Mouse (Mus musculus) thymus, adult 2 months (tissue): Measurements from ENCODE around the gene Otog. TPM values are rescaled to one million over a fixed set of nuclear protein-coding genes. Genes with fewer than 3 reads are reported as not detected.

ENCODE experiments used
- DNase-seq: peaks from one replicate; pipeline ENCODE4 v3.0.0; 2021
- H3K27ac ChIP-seq: fragments of 200-500 bp; 2 replicates; pipeline ENCODE4 v1.5.1; 2012; ENCODE audit warnings: low read length, control low read depth; ENCODE audit not compliant: control insufficient read depth, insufficient read depth
- H3K27me3 ChIP-seq: fragments of 200-500 bp; 2 replicates; pipeline ENCODE4 v1.6.1; 2012; ENCODE audit warnings: mild to moderate bottlenecking, low read length, moderate library complexity, mixed read lengths; ENCODE audit not compliant: control insufficient read depth, insufficient read depth
- H3K36me3 ChIP-seq: fragments of 200-500 bp; 2 replicates; pipeline ENCODE4 v1.6.1; 2012; ENCODE audit warnings: mild to moderate bottlenecking, low read length, moderate library complexity; ENCODE audit not compliant: control insufficient read depth, insufficient read depth
- H3K4me1 ChIP-seq: fragments of 200-500 bp; replicated peaks from 2 replicates; pipeline ENCODE4 v1.6.1; 2012; ENCODE audit warnings: low read length; ENCODE audit not compliant: control insufficient read depth, insufficient read depth
- H3K4me3 ChIP-seq: fragments of 200-500 bp; 2 replicates; pipeline ENCODE4 v1.5.1; 2012; ENCODE audit warnings: mild to moderate bottlenecking, low read length, control low read depth, moderate library complexity; ENCODE audit not compliant: control insufficient read depth, insufficient read depth
- CTCF ChIP-seq: fragments of 200-500 bp; IDR thresholded peaks from 2 replicates; pipeline ENCODE4 v1.5.1; 2012; ENCODE audit warnings: mild to moderate bottlenecking, control low read depth, low read length, moderate library complexity, borderline replicate concordance; ENCODE audit not compliant: control insufficient read depth, poor library complexity, insufficient read depth; ENCODE audit errors: extremely low read depth
- POLR2A ChIP-seq: fragments of 200-500 bp; IDR thresholded peaks from 2 replicates; pipeline ENCODE4 v1.6.1; 2012; ENCODE audit warnings: mild to moderate bottlenecking, low read length, control low read depth, moderate library complexity; ENCODE audit not compliant: control insufficient read depth, poor library complexity, insufficient read depth; ENCODE audit errors: extremely low read depth
- WGBS: fragments of 180-500 bp; shearing (Covaris S2); methylation state at CpG from one replicate; pipeline ENCODE4 v1.1.7; 2018; 5-methylcytosine and 5-hydroxymethylcytosine counted together
- polyA plus RNA-seq: library from polyadenylated mRNA; depleted of rRNA; stranded (reverse); fragments of >200 nt; gene quantifications from 2 replicates; pipeline ENCODE4 v1.2.3, GENCODE M21; 2012

The Otog gene
- polyA plus RNA-seq, 1 experiment, result 0.43 TPM

- Histone ChIP-seq H3K4me1 (no peaks in the 10 kb centered on the region), H3K4me3 (no peak overlapping the region), H3K27ac (no peak overlapping the region), H3K36me3 (no peaks in the 10 kb centered on the region), H3K27me3 (no peaks in the 10 kb centered on the region)
- TF ChIP-seq CTCF (no peak), POLR2A (no peak)
- DNase-seq, result no peak
- 81% methylated on average over 12 of the region's 12 CpGs for WGBS
Measured at GRCm38 (mm10) chr7:46301031-46301632, 60.3 kb downstream of the Otog start.

- no peak overlapping the region for H3K4me3 ChIP-seq
- H3K27me3 ChIP-seq, result no peaks in the 10 kb centered on the region
- no peaks in the 10 kb centered on the region for H3K36me3 ChIP-seq
- no peak overlapping the region for H3K27ac ChIP-seq
- 72% methylated on average over 6 of the region's 6 CpGs for WGBS
- TF ChIP-seq POLR2A (no peak), CTCF (no peak)
- H3K4me1 ChIP-seq, result no peaks in the 10 kb centered on the region; the same call in 1 of the 2 replicates
- no peak for DNase-seq
Measured at GRCm38 (mm10) chr7:46313486-46313885, 72.7 kb downstream of the Otog start.

GRCm38 (mm10) chr7:46314220-46315009 is 73.6 kb downstream of the Otog start:
- TF ChIP-seq POLR2A (no peak), CTCF (no peak)

GRCm38 (mm10) chr7:46315692-46316091 is 74.9 kb downstream of the Otog start:
- Histone ChIP-seq H3K27ac (no peak overlapping the region), H3K36me3 (no peaks in the 10 kb centered on the region), H3K27me3 (no peaks in the 10 kb centered on the region), H3K4me1 (no peaks in the 10 kb centered on the region; the same call in 1 of the 2 replicates), H3K4me3 (no peak overlapping the region)
- WGBS, result 75% methylated on average over 4 of the region's 4 CpGs
- DNase-seq, result no peak
- TF ChIP-seq CTCF (no peak), POLR2A (no peak)

More at GRCm38 (mm10) chr7:46314220-46315009, 73.6 kb downstream of the Otog start:
- H3K27ac ChIP-seq, result no peak overlapping the region
- no peaks in the 10 kb centered on the region for H3K36me3 ChIP-seq
- DNase-seq, result no peak
- no peak overlapping the region for H3K4me3 ChIP-seq
- WGBS, result 60% methylated on average over 6 of the region's 6 CpGs
- no peaks in the 10 kb centered on the region; the same call in 1 of the 2 replicates for H3K4me1 ChIP-seq
- no peaks in the 10 kb centered on the region for H3K27me3 ChIP-seq

GRCm38 (mm10) chr7:46316948-46317347 is 76.2 kb downstream of the Otog start:
- TF ChIP-seq CTCF (no peak), POLR2A (no peak)
- Histone ChIP-seq H3K36me3 (no peaks in the 10 kb centered on the region), H3K4me1 (no peaks in the 10 kb centered on the region; the same call in 1 of the 2 replicates), H3K27ac (no peak overlapping the region), H3K27me3 (no peaks in the 10 kb centered on the region), H3K4me3 (no peak overlapping the region)
- DNase-seq, result no peak
- WGBS, result 51% methylated on average over 7 of the region's 7 CpGs

GRCm38 (mm10) chr7:46321242-46321641 is 80.5 kb downstream of the Otog start:
- DNase-seq, result no peak

More at GRCm38 (mm10) chr7:46321242-46321641, 80.5 kb downstream of the Otog start:
- 79% methylated on average over 3 of the region's 3 CpGs for WGBS
- TF ChIP-seq CTCF (no peak), POLR2A (no peak)
- Histone ChIP-seq H3K27ac (no peak overlapping the region), H3K36me3 (no peaks in the 10 kb centered on the region), H3K4me3 (no peak overlapping the region), H3K27me3 (no peaks in the 10 kb centered on the region), H3K4me1 (no peaks in the 10 kb centered on the region; the same call in 1 of the 2 replicates)
